Mouse (Mus musculus): Measurements from ENCODE around the gene Dph3. TPM values are rescaled to one million over a fixed set of nuclear protein-coding genes. Genes with fewer than 3 reads are reported as not detected.

Gene Dph3
- polyA plus RNA-seq, 1 experiment from 2014 or later, result 92.2 TPM

GRCm38 (mm10) chr14:32046357-32046756 is 39.2 kb downstream of the Dph3 start:
- ATAC-seq (ENCODE audit: insufficient read depth, low FRiP score, low read depth), result no peak
- 72% methylated on average over 8 of the region's 8 CpGs for WGBS

GRCm38 (mm10) chr14:32042108-32042507 is 43.4 kb downstream of the Dph3 start:
- WGBS, result 37% methylated on average over 5 of the region's 5 CpGs
- no peak overlapping the region for H3K4me2 ChIP-seq
- no peaks in the 10 kb centered on the region for H3K9me3 ChIP-seq
- no peaks in the 10 kb centered on the region for H3K4me1 ChIP-seq
- H3K9ac ChIP-seq, result no peak overlapping the region
- H3K36me3 ChIP-seq, result no peaks in the 10 kb centered on the region
- no peak overlapping the region for H3K27ac ChIP-seq
- peak; percentile 79 for ATAC-seq (ENCODE audit: insufficient read depth, low FRiP score, low read depth)
- H3K27me3 ChIP-seq (replicated peaks), result no peaks in the 10 kb centered on the region
- no peak overlapping the region for H3K4me3 ChIP-seq (replicated peaks)

More at GRCm38 (mm10) chr14:32046357-32046756, 39.2 kb downstream of the Dph3 start:
- H3K27me3 ChIP-seq (replicated peaks), result no peaks in the 10 kb centered on the region
- no peak overlapping the region for H3K4me2 ChIP-seq
- no peak overlapping the region for H3K4me3 ChIP-seq (replicated peaks)
- no peak overlapping the region for H3K27ac ChIP-seq
- H3K4me1 ChIP-seq, result no peaks in the 10 kb centered on the region
- no peak overlapping the region for H3K9ac ChIP-seq
- no peaks in the 10 kb centered on the region for H3K36me3 ChIP-seq
- H3K9me3 ChIP-seq, result no peaks in the 10 kb centered on the region

GRCm38 (mm10) chr14:32037661-32038252 is 47.8 kb downstream of the Dph3 start:
- 79% methylated on average over 8 of the region's 8 CpGs for WGBS
- no peak overlapping the region for H3K4me3 ChIP-seq (replicated peaks)
- no peak overlapping the region for H3K4me2 ChIP-seq
- no peaks in the 10 kb centered on the region for H3K9me3 ChIP-seq
- H3K36me3 ChIP-seq, result no peaks in the 10 kb centered on the region
- no peaks in the 10 kb centered on the region for H3K4me1 ChIP-seq
- peak; percentile 43; the same call in 1 of the 2 replicates for ATAC-seq (ENCODE audit: insufficient read depth, low FRiP score, low read depth)
- H3K27me3 ChIP-seq (replicated peaks), result no peaks in the 10 kb centered on the region
- H3K27ac ChIP-seq, result no peak overlapping the region
- no peak overlapping the region for H3K9ac ChIP-seq

- H3K9me3 ChIP-seq, result no peaks in the 10 kb centered on the region
- WGBS, result 80% methylated on average over 5 of the region's 5 CpGs
- H3K4me1 ChIP-seq, result no peaks in the 10 kb centered on the region
- H3K4me3 ChIP-seq (replicated peaks), result no peak overlapping the region
- no peak overlapping the region for H3K9ac ChIP-seq
- H3K4me2 ChIP-seq, result no peak overlapping the region
- H3K27me3 ChIP-seq (replicated peaks), result no peaks in the 10 kb centered on the region
- no peak overlapping the region for H3K27ac ChIP-seq
- no peak for ATAC-seq (ENCODE audit: insufficient read depth, low FRiP score, low read depth)
- no peaks in the 10 kb centered on the region for H3K36me3 ChIP-seq
Observed at GRCm38 (mm10) chr14:32036482-32036881, 49.0 kb downstream of the Dph3 start.

GRCm38 (mm10) chr14:32032522-32032921 is 53.0 kb downstream of the Dph3 start:
- Histone ChIP-seq H3K9ac (no peak overlapping the region), H3K36me3 (no peaks in the 10 kb centered on the region), H3K4me3 (replicated peaks) (no peak overlapping the region), H3K9me3 (no peaks in the 10 kb centered on the region), H3K27me3 (replicated peaks) (0 out of 2 replicates have a peak, but pooled peaks cover 7% of the 10 kb centered on the region), H3K27ac (no peak overlapping the region), H3K4me2 (no peak overlapping the region), H3K4me1 (peaks cover 5% of the 10 kb centered on the region; the same call in 1 of the 2 replicates)
- ATAC-seq (ENCODE audit: insufficient read depth, low FRiP score, low read depth), result peak; percentile 34; the same call in 1 of the 2 replicates
- WGBS, result 8% methylated on average over 4 of the region's 4 CpGs

Other genes with a start within 250 kb of the Dph3 start
- 0.05 and 0.10 TPM in 2 replicates for gene Galnt15, start 56.7 kb downstream of the Dph3 start, polyA plus RNA-seq (2015; fragmentation: Nextera tagmentation; extraction: Ambion mirVana)
- 30.9 and 31.2 TPM in 2 replicates for gene Oxnad1, start 355 bp downstream of the Dph3 start, polyA plus RNA-seq (2015; fragmentation: Nextera tagmentation; extraction: Ambion mirVana)
- not detected in 2 replicates for gene Msmb, start 56.3 kb upstream of the Dph3 start, polyA plus RNA-seq (2015; fragmentation: Nextera tagmentation; extraction: Ambion mirVana)
- 122 and 136 TPM in 2 replicates for gene Ncoa4, start 74.1 kb upstream of the Dph3 start, polyA plus RNA-seq (2015; fragmentation: Nextera tagmentation; extraction: Ambion mirVana)
- 203 and 260 TPM in 2 replicates for gene Timm23, start 116.2 kb upstream of the Dph3 start, polyA plus RNA-seq (2015; fragmentation: Nextera tagmentation; extraction: Ambion mirVana)
- gene Parg, start 116.2 kb upstream of the Dph3 start, polyA plus RNA-seq (2015; fragmentation: Nextera tagmentation; extraction: Ambion mirVana), result 34.2 and 41.6 TPM in 2 replicates
- gene Ogdhl, start 236.3 kb upstream of the Dph3 start, polyA plus RNA-seq (2015; fragmentation: Nextera tagmentation; extraction: Ambion mirVana), result 11.9 and 12.3 TPM in 2 replicates